Mouse (Mus musculus) heart, postnatal 4 days (tissue): Measurements from ENCODE around the gene Ropn1. TPM values are rescaled to one million over a fixed set of nuclear protein-coding genes. Genes with fewer than 3 reads are reported as not detected.

Experiments
- DNase-seq: peaks from one replicate; pipeline ENCODE4 v3.0.0; 2021
- total RNA-seq, 2 experiments: library from RNA; stranded (reverse); gene quantifications; 2 replicates each; pipeline ENCODE4 v1.2.3; 2021

The Ropn1 gene
- total RNA-seq: under 1 TPM; 0.95 to 0.99 TPM

- DNase-seq: no peak
Observed at GRCm38 (mm10) chr16:34649621-34650020, at the start of gene Ropn1. Ropn1 (plus strand) TSS chr16:34649921.

GRCm38 (mm10) chr16:34601954-34602353 lies 47.8 kb upstream of the Ropn1 start:
- DNase-seq: no peak

GRCm38 (mm10) chr16:34603076-34603475 lies 46.6 kb upstream of the Ropn1 start:
- DNase-seq: no peak

GRCm38 (mm10) chr16:34603854-34604253 lies 45.9 kb upstream of the Ropn1 start:
- DNase-seq: no peak

- peak; percentile 56 for DNase-seq
Observed at GRCm38 (mm10) chr16:34605679-34606078, 44.0 kb upstream of the Ropn1 start.

GRCm38 (mm10) chr16:34610137-34610536 lies 39.6 kb upstream of the Ropn1 start:
- no peak for DNase-seq

- no peak for DNase-seq
Observed at GRCm38 (mm10) chr16:34614021-34614420, 35.7 kb upstream of the Ropn1 start.

GRCm38 (mm10) chr16:34627591-34627990 lies 22.1 kb upstream of the Ropn1 start:
- DNase-seq: peak; percentile 16

GRCm38 (mm10) chr16:34628397-34628796 lies 21.3 kb upstream of the Ropn1 start:
- no peak for DNase-seq

- DNase-seq: no peak
Observed at GRCm38 (mm10) chr16:34635557-34635956, 14.2 kb upstream of the Ropn1 start.

- no peak for DNase-seq
Observed at GRCm38 (mm10) chr16:34643511-34644259, 6.0 kb upstream of the Ropn1 start.

- DNase-seq: no peak
Observed at GRCm38 (mm10) chr16:34653023-34653422, 3.3 kb downstream of the Ropn1 start.

GRCm38 (mm10) chr16:34657566-34657965 lies 7.8 kb downstream of the Ropn1 start:
- peak; percentile 21 for DNase-seq

GRCm38 (mm10) chr16:34657983-34658382 lies 8.3 kb downstream of the Ropn1 start:
- DNase-seq: no peak

- DNase-seq: no peak
Observed at GRCm38 (mm10) chr16:34658388-34658787, 8.7 kb downstream of the Ropn1 start.

- DNase-seq: no peak
Observed at GRCm38 (mm10) chr16:34664553-34664952, 14.8 kb downstream of the Ropn1 start.

GRCm38 (mm10) chr16:34667031-34667726 lies 17.5 kb downstream of the Ropn1 start:
- DNase-seq: peak; percentile 75

- DNase-seq: no peak
Observed at GRCm38 (mm10) chr16:34668341-34668740, 18.6 kb downstream of the Ropn1 start.

- DNase-seq: no peak
Observed at GRCm38 (mm10) chr16:34671966-34672365, 22.2 kb downstream of the Ropn1 start.

- DNase-seq: no peak
Observed at GRCm38 (mm10) chr16:34672822-34673221, 23.1 kb downstream of the Ropn1 start.

GRCm38 (mm10) chr16:34674365-34674764 lies 24.6 kb downstream of the Ropn1 start:
- no peak for DNase-seq

- no peak for DNase-seq
Observed at GRCm38 (mm10) chr16:34681823-34682222, 32.1 kb downstream of the Ropn1 start.

GRCm38 (mm10) chr16:34689879-34690278 lies 40.2 kb downstream of the Ropn1 start:
- no peak for DNase-seq
